Mouse (Mus musculus) testis, adult 2 months (tissue): ENCODE measurements around the gene AI661453. TPM values are rescaled to one million over a fixed set of nuclear protein-coding genes. Genes with fewer than 3 reads are reported as not detected.

Experiments used
- H3K27ac ChIP-seq: fragments of 200-500 bp; 2 replicates; pipeline ENCODE4 v1.5.1; 2012; ENCODE audit warnings: low read depth, low read length; ENCODE audit not compliant: control insufficient read depth, insufficient read depth
- H3K27me3 ChIP-seq: fragments of 200-500 bp; 2 replicates; pipeline ENCODE4 v1.6.1; 2012; ENCODE audit warnings: mild to moderate bottlenecking, low read length, moderate library complexity; ENCODE audit not compliant: control insufficient read depth, insufficient read depth
- H3K36me3 ChIP-seq: fragments of 200-500 bp; 2 replicates; pipeline ENCODE4 v1.6.1; 2012; ENCODE audit warnings: mild to moderate bottlenecking, low read length; ENCODE audit not compliant: control insufficient read depth, insufficient read depth
- H3K4me1 ChIP-seq: fragments of 200-500 bp; 2 replicates; pipeline ENCODE4 v1.6.1; 2012; ENCODE audit warnings: low read length; ENCODE audit not compliant: control insufficient read depth, insufficient read depth
- H3K4me3 ChIP-seq: fragments of 200-500 bp; 2 replicates; pipeline ENCODE4 v1.5.1; 2012; ENCODE audit warnings: low read depth, mild to moderate bottlenecking, low read length, moderate library complexity, mixed read lengths; ENCODE audit not compliant: control insufficient read depth
- CTCF ChIP-seq: fragments of 200-500 bp; IDR thresholded peaks from 2 replicates; pipeline ENCODE4 v1.5.1; 2012; ENCODE audit warnings: low read depth, mild to moderate bottlenecking, inconsistent platforms, low read length, moderate library complexity; ENCODE audit not compliant: control insufficient read depth, insufficient read depth, insufficient replicate concordance
- POLR2A ChIP-seq: fragments of 200-500 bp; IDR thresholded peaks from 2 replicates; pipeline ENCODE4 v1.6.1; 2012; ENCODE audit warnings: low read depth, mild to moderate bottlenecking, inconsistent platforms, low read length, moderate library complexity; ENCODE audit not compliant: control insufficient read depth
- polyA plus RNA-seq: library from polyadenylated mRNA; depleted of rRNA; stranded (reverse); fragments of >200 nt; gene quantifications from 2 replicates; pipeline ENCODE4 v1.2.3, GENCODE M21; 2012

Gene AI661453
- polyA plus RNA-seq, 1 experiment: 0.53 TPM

GRCm38 (mm10) chr17:47504941-47505346 lies 68.5 kb downstream of the AI661453 start, which contains the start of gene Ccnd3:
Gene Ccnd3 (plus strand): TSS chr17:47505051.
- H3K4me1 ChIP-seq: peaks cover 22% of the 10 kb centered on the region
- peak within 1 kb of the TSS; percentile 39 for H3K4me3 ChIP-seq
- no peaks in the 10 kb centered on the region for H3K36me3 ChIP-seq
- H3K27ac ChIP-seq: peak within 1 kb of the TSS; percentile 3; the same call in 1 of the 2 replicates
- H3K27me3 ChIP-seq: no peaks in the 10 kb centered on the region
- no peak for TF ChIP-seq CTCF
- TF ChIP-seq POLR2A: peak; percentile 32; the same call in 1 of the 2 replicates

GRCm38 (mm10) chr17:47505566-47505965 lies 69.2 kb downstream of the AI661453 start:
- no peaks in the 10 kb centered on the region for H3K36me3 ChIP-seq
- no peak for TF ChIP-seq POLR2A
- TF ChIP-seq CTCF: no peak
- no peaks in the 10 kb centered on the region for H3K27me3 ChIP-seq
- peaks cover 22% of the 10 kb centered on the region for H3K4me1 ChIP-seq
- peak overlapping the region; percentile 39; the same call in 1 of the 2 replicates for H3K4me3 ChIP-seq
- H3K27ac ChIP-seq: no peak overlapping the region

GRCm38 (mm10) chr17:47506042-47506441 lies 69.6 kb downstream of the AI661453 start:
- no peaks in the 10 kb centered on the region for H3K27me3 ChIP-seq
- no peak for TF ChIP-seq POLR2A
- no peak for TF ChIP-seq CTCF
- H3K4me3 ChIP-seq: no peak overlapping the region
- H3K36me3 ChIP-seq: no peaks in the 10 kb centered on the region
- peaks cover 21% of the 10 kb centered on the region for H3K4me1 ChIP-seq
- no peak overlapping the region for H3K27ac ChIP-seq

GRCm38 (mm10) chr17:47506697-47507096 lies 70.3 kb downstream of the AI661453 start:
- Histone ChIP-seq H3K4me1 (peaks cover 16% of the 10 kb centered on the region), H3K4me3 (no peak overlapping the region), H3K27ac (no peak overlapping the region), H3K27me3 (no peaks in the 10 kb centered on the region), H3K36me3 (no peaks in the 10 kb centered on the region)
- TF ChIP-seq CTCF: no peak
- no peak for TF ChIP-seq POLR2A

GRCm38 (mm10) chr17:47507523-47507922 lies 71.1 kb downstream of the AI661453 start:
- H3K4me1 ChIP-seq: peaks cover 15% of the 10 kb centered on the region
- TF ChIP-seq CTCF (no peak), POLR2A (no peak)
- peak overlapping the region; percentile 29; the same call in 1 of the 2 replicates for H3K27ac ChIP-seq

GRCm38 (mm10) chr17:47508012-47508608 lies 71.7 kb downstream of the AI661453 start:
- peak overlapping the region; percentile 61 for H3K27ac ChIP-seq
- no peaks in the 10 kb centered on the region for H3K27me3 ChIP-seq
- TF ChIP-seq CTCF (no peak), POLR2A (no peak)
- no peaks in the 10 kb centered on the region for H3K36me3 ChIP-seq
- H3K4me1 ChIP-seq: peaks cover 15% of the 10 kb centered on the region
- no peak overlapping the region for H3K4me3 ChIP-seq

More at GRCm38 (mm10) chr17:47507523-47507922, 71.1 kb downstream of the AI661453 start:
- no peaks in the 10 kb centered on the region for H3K36me3 ChIP-seq
- no peaks in the 10 kb centered on the region for H3K27me3 ChIP-seq
- no peak overlapping the region for H3K4me3 ChIP-seq

- no peaks in the 10 kb centered on the region for H3K36me3 ChIP-seq
- no peaks in the 10 kb centered on the region for H3K27me3 ChIP-seq
- H3K4me3 ChIP-seq: no peak overlapping the region
- TF ChIP-seq CTCF (no peak), POLR2A (no peak)
- H3K27ac ChIP-seq: no peak overlapping the region
- peaks cover 15% of the 10 kb centered on the region for H3K4me1 ChIP-seq
These were observed 72.8 kb downstream of the AI661453 start for GRCm38 (mm10) chr17:47509031-47509705.
